Mouse (Mus musculus) bone marrow, adult 2 months (tissue): ENCODE results near the gene Tspan31.

Source experiments
- CTCF ChIP-seq: fragments of 200-500 bp; IDR thresholded peaks from 2 replicates; pipeline ENCODE4 v1.5.1; 2011; ENCODE audit warnings: low read length, control low read depth; ENCODE audit not compliant: control insufficient read depth, insufficient read depth
- POLR2A ChIP-seq: fragments of 200-500 bp; IDR thresholded peaks from 2 replicates; pipeline ENCODE4 v1.6.1; 2011; ENCODE audit warnings: low read depth, mild to moderate bottlenecking, control low read depth, low read length, borderline replicate concordance; ENCODE audit not compliant: control insufficient read depth

DNA sequence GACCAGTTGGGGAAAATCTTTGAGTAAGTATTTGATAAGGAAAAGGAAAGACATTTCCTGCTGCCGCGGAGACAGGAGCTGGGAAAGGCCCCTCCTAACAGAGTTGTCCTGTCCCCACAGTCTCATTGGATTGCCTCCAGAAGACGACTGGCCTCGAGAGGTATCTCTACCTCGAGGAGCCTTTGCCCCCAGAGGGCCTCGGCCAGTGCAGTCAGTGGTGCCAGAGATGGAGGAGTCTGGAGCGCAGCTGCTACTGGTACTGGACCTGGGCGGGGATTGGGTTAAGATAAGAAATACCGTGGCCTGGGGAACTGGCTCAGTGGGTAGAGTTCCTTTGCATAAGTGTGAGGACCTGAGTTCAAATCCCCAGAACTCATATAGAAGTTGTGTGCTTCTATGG lies 4.1 kb downstream of the Tspan31 start:
- TF ChIP-seq CTCF (no peak), POLR2A (no peak)
